Mouse (Mus musculus) liver, embryonic 16.5 days (tissue): ENCODE data around the gene Kcnq1. TPM values are rescaled to one million over a fixed set of nuclear protein-coding genes. Genes with fewer than 3 reads are reported as not detected.
A peak's percentile ranks its signal among the peaks of the same experiment; 100 is the strongest.

Experiments used
- ATAC-seq: fragments of 200-750 bp; cut with Nextera tagmentation; 2 replicates; pipeline ENCODE4 v1.8.0; 2017; ENCODE audit warnings: low read depth, mild to moderate bottlenecking, moderate number of reproducible peaks, moderate library complexity
- H3K27ac ChIP-seq: fragments of 300-500 bp; sonication (generic); 2 replicates; pipeline ENCODE4 v1.5.1; 2014; ENCODE audit warnings: mild to moderate bottlenecking, low read length
- H3K27me3 ChIP-seq: fragments of 300-500 bp; sonication (generic); 2 replicates; pipeline ENCODE4 v1.6.1; 2014; ENCODE audit warnings: low read depth, low read length, mixed read lengths; ENCODE audit not compliant: control insufficient read depth, insufficient read depth
- H3K36me3 ChIP-seq: fragments of 300-500 bp; sonication (generic); 2 replicates; pipeline ENCODE4 v1.6.1; 2014; ENCODE audit warnings: mild to moderate bottlenecking; ENCODE audit not compliant: control insufficient read depth, insufficient read depth
- H3K4me1 ChIP-seq: fragments of 300-500 bp; sonication (generic); 2 replicates; pipeline ENCODE4 v1.6.1; 2014; ENCODE audit warnings: low read depth, low read length, mixed read lengths; ENCODE audit not compliant: control insufficient read depth
- H3K4me2 ChIP-seq: fragments of 300-500 bp; sonication (generic); 2 replicates; pipeline ENCODE4 v1.6.1; 2014; ENCODE audit warnings: low read depth, low read length, mixed read lengths
- H3K4me3 ChIP-seq: fragments of 300-500 bp; sonication (generic); 2 replicates; pipeline ENCODE4 v1.5.1; 2014; ENCODE audit warnings: low read depth, mild to moderate bottlenecking, low read length
- H3K9ac ChIP-seq: fragments of 300-500 bp; sonication (generic); 2 replicates; pipeline ENCODE4 v1.6.1; 2014; ENCODE audit warnings: low read depth, low read length
- H3K9me3 ChIP-seq: fragments of 300-500 bp; sonication (generic); replicated peaks from 2 replicates; pipeline ENCODE4 v1.6.1; 2016; ENCODE audit warnings: low read length; ENCODE audit not compliant: control insufficient read depth
- WGBS: fragments of 180-500 bp; shearing (Covaris S2); extraction: QIAGEN DNeasy Blood & Tissue Kit; methylation state at CpG from one replicate; pipeline ENCODE4 v1.1.7; 2014; ENCODE audit not compliant: insufficient replicate concordance; 5-methylcytosine and 5-hydroxymethylcytosine counted together
- polyA plus RNA-seq: library from polyadenylated mRNA; unstranded; fragments of >200 nt; fragmentation: Nextera tagmentation; extraction: Ambion mirVana; gene quantifications from 2 replicates; pipeline ENCODE4 v1.2.1, GENCODE M21; 2015

Kcnq1 gene
- polyA plus RNA-seq, 1 experiment from 2014 or later: 0.65 TPM

- Histone ChIP-seq H3K4me3 (no peak overlapping the region), H3K4me1 (no peaks in the 10 kb centered on the region), H3K36me3 (no peaks in the 10 kb centered on the region), H3K27ac (no peak overlapping the region), H3K9ac (no peak overlapping the region), H3K4me2 (no peak overlapping the region), H3K9me3 (no peaks in the 10 kb centered on the region), H3K27me3 (no peaks in the 10 kb centered on the region)
- no peak for ATAC-seq
- 44% methylated on average over 6 of the region's 6 CpGs for WGBS
Observed at GRCm38 (mm10) chr7:143412606-143413005, 306.4 kb downstream of the Kcnq1 start.

- Histone ChIP-seq H3K36me3 (no peaks in the 10 kb centered on the region), H3K4me1 (no peaks in the 10 kb centered on the region; the same call in none of the 2 replicates), H3K27me3 (no peaks in the 10 kb centered on the region), H3K4me2 (no peak overlapping the region), H3K9ac (no peak overlapping the region), H3K27ac (no peak overlapping the region), H3K9me3 (no peaks in the 10 kb centered on the region), H3K4me3 (no peak overlapping the region)
- ATAC-seq: no peak
- 22% methylated on average over 4 of the region's 4 CpGs for WGBS
Observed at GRCm38 (mm10) chr7:143415070-143415469, 308.9 kb downstream of the Kcnq1 start.

GRCm38 (mm10) chr7:143416406-143416805 is 310.2 kb downstream of the Kcnq1 start:
- Histone ChIP-seq H3K9me3 (no peaks in the 10 kb centered on the region), H3K36me3 (no peaks in the 10 kb centered on the region), H3K9ac (no peak overlapping the region), H3K27me3 (no peaks in the 10 kb centered on the region), H3K27ac (no peak overlapping the region), H3K4me3 (no peak overlapping the region), H3K4me1 (no peaks in the 10 kb centered on the region; the same call in none of the 2 replicates), H3K4me2 (no peak overlapping the region)
- no peak for ATAC-seq
- WGBS: 75% methylated on average over 12 of the region's 12 CpGs

- Histone ChIP-seq H3K27me3 (no peaks in the 10 kb centered on the region), H3K9ac (no peak overlapping the region), H3K4me3 (no peak overlapping the region), H3K4me2 (no peak overlapping the region), H3K27ac (no peak overlapping the region), H3K9me3 (no peaks in the 10 kb centered on the region), H3K4me1 (no peaks in the 10 kb centered on the region; the same call in none of the 2 replicates), H3K36me3 (no peaks in the 10 kb centered on the region)
- WGBS: 59% methylated on average over 5 of the region's 5 CpGs
- no peak for ATAC-seq
Observed at GRCm38 (mm10) chr7:143417875-143418274, 311.7 kb downstream of the Kcnq1 start.

- H3K9me3 ChIP-seq: no peaks in the 10 kb centered on the region
- H3K4me3 ChIP-seq: no peak overlapping the region
- H3K27me3 ChIP-seq: no peaks in the 10 kb centered on the region
- no peaks in the 10 kb centered on the region for H3K36me3 ChIP-seq
- 43% methylated on average over 4 of the region's 4 CpGs for WGBS
- no peak overlapping the region for H3K9ac ChIP-seq
- H3K4me1 ChIP-seq: no peaks in the 10 kb centered on the region; the same call in none of the 2 replicates
- H3K27ac ChIP-seq: peak overlapping the region; percentile 38; the same call in 1 of the 2 replicates
- peak; percentile 61 for ATAC-seq
- H3K4me2 ChIP-seq: no peak overlapping the region
Observed at GRCm38 (mm10) chr7:143419585-143420160, 313.5 kb downstream of the Kcnq1 start.

GRCm38 (mm10) chr7:143428142-143428813 is 322.1 kb downstream of the Kcnq1 start:
- Histone ChIP-seq H3K4me1 (no peaks in the 10 kb centered on the region), H3K27me3 (no peaks in the 10 kb centered on the region), H3K27ac (no peak overlapping the region), H3K4me3 (no peak overlapping the region), H3K9me3 (no peaks in the 10 kb centered on the region), H3K9ac (no peak overlapping the region), H3K36me3 (no peaks in the 10 kb centered on the region), H3K4me2 (no peak overlapping the region)
- no peak for ATAC-seq
- 68% methylated on average over 23 of the region's 23 CpGs for WGBS

GRCm38 (mm10) chr7:143428814-143429499 is 322.8 kb downstream of the Kcnq1 start:
- H3K9ac ChIP-seq: no peak overlapping the region
- H3K27me3 ChIP-seq: no peaks in the 10 kb centered on the region
- 43% methylated on average over 2 of the region's 2 CpGs for WGBS
- ATAC-seq: no peak
- H3K36me3 ChIP-seq: no peaks in the 10 kb centered on the region
- no peak overlapping the region for H3K27ac ChIP-seq
- no peaks in the 10 kb centered on the region for H3K4me1 ChIP-seq
- no peaks in the 10 kb centered on the region for H3K9me3 ChIP-seq
- H3K4me3 ChIP-seq: no peak overlapping the region
- H3K4me2 ChIP-seq: no peak overlapping the region

GRCm38 (mm10) chr7:143432631-143433030 is 326.5 kb downstream of the Kcnq1 start:
- no peaks in the 10 kb centered on the region for H3K36me3 ChIP-seq
- no peaks in the 10 kb centered on the region for H3K9me3 ChIP-seq
- no peaks in the 10 kb centered on the region for H3K4me1 ChIP-seq
- 40% methylated on average over 1 of the region's 1 CpGs for WGBS
- no peak for ATAC-seq
- H3K27ac ChIP-seq: no peak overlapping the region
- H3K9ac ChIP-seq: no peak overlapping the region
- H3K4me3 ChIP-seq: no peak overlapping the region
- H3K4me2 ChIP-seq: no peak overlapping the region
- peaks cover 13% of the 10 kb centered on the region for H3K27me3 ChIP-seq

- no peak for ATAC-seq
- Histone ChIP-seq H3K4me1 (no peaks in the 10 kb centered on the region), H3K36me3 (no peaks in the 10 kb centered on the region), H3K9ac (no peak overlapping the region), H3K4me2 (no peak overlapping the region), H3K27me3 (peaks cover 20% of the 10 kb centered on the region), H3K4me3 (no peak overlapping the region), H3K9me3 (no peaks in the 10 kb centered on the region), H3K27ac (no peak overlapping the region)
- 62% methylated on average over 7 of the region's 7 CpGs for WGBS
Observed at GRCm38 (mm10) chr7:143433331-143433730, 327.2 kb downstream of the Kcnq1 start.
